Mouse (Mus musculus) liver, adult (tissue): ENCODE data around the gene Wdr27.

Experiments used
- GATA4 ChIP-seq: IDR thresholded peaks from 2 replicates; pipeline ENCODE4 v1.6.1; 2014; ENCODE audit warnings: mild to moderate bottlenecking, low read length; ENCODE audit not compliant: insufficient replicate concordance

Gene Wdr27

GRCm38 (mm10) chr17:14847709-14848108 lies 95.2 kb downstream of the Wdr27 start:
- no peak for TF ChIP-seq GATA4

DNA sequence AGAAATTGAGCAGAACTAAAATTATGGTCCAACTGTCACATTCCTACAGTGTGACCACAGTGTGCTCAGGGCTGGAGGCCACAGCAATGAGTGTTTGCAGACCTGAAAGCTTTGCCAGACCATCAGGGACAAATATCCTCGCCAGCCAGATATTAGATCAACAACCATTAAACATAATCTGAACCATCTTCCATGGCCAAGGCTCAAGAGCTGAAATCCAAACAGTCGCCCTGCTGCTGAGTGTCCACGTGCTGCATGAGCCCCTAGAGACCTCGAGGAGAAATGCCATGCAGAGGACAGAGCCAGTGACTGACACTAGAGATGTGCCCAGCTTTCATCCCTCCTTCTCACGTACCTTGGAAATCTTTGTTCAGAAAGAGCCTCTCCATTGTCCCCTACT lies 96.1 kb downstream of the Wdr27 start:
- no peak for TF ChIP-seq GATA4

DNA sequence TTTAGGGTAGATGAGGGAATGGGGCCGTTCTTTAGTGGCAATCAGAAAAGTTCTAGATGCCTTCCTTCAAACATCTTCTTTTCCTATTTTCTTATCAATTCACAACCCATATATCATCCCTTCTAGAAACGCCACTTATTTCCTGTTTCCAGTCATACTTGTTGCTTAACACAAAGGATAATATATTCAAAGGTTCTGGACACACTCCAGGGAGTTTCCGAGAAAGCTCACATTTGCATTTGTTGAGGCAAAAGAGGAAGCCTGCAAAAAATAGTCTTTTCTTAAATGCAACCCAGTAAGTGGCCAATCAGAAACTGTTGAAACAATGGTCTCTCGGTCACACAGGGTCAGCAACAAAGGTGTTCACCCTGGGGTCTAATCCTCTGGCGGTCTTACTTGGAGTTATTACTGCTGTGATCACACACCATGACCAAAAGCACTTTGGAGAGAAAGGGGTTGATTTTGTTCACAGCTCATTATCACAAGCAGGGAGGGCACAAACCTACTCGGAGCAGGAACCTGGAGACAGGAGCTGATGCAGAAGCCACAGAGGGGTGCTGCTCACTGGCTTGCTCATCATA lies 116.2 kb downstream of the Wdr27 start:
- TF ChIP-seq GATA4: no peak

- TF ChIP-seq GATA4: no peak
Measured at GRCm38 (mm10) chr17:14824938-14825337, 118.0 kb downstream of the Wdr27 start.

DNA sequence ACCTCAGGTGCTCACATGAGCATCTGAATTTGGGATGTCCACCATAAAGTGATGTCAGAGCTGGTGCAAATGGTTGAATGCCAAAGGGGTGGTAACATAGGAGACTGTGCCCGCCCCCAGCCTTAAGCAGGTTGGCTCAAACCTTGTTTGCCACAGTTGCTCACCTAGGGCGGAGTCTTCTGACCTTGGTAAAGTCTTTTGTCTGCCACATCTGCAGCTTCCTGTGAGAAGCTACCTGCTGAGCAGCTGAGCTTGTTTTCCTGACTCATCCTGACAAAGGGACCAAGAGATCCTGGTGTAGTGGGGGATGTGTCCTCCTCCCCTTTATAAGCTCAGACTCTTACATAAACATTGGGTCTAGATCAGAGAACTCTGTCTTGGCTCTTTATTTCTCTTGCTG lies 125.0 kb downstream of the Wdr27 start:
- no peak for TF ChIP-seq GATA4

- TF ChIP-seq GATA4: no peak
Measured at GRCm38 (mm10) chr17:14816107-14816506, 126.9 kb downstream of the Wdr27 start.

- no peak for TF ChIP-seq GATA4
Measured at GRCm38 (mm10) chr17:14815304-14815703, 127.7 kb downstream of the Wdr27 start.

DNA sequence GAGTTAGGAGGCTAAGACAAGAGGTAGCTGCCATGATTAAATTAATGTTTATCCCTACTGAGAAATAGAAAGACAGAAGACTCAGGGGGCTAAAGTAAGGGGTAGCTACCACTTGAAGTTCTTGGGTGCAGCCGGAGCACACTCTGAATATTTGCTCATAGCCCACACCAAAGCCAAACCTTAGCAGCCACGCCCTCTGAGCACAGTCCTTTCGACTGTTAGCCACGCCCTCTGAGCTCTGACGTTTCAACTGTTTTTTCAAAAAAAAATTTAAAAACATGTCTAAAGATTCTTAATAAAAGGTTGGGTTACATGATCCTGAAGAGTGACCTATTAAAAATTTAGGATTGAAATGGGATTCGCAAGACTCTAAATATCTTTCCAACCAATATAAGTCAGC lies 130.3 kb downstream of the Wdr27 start:
- TF ChIP-seq GATA4: no peak

DNA sequence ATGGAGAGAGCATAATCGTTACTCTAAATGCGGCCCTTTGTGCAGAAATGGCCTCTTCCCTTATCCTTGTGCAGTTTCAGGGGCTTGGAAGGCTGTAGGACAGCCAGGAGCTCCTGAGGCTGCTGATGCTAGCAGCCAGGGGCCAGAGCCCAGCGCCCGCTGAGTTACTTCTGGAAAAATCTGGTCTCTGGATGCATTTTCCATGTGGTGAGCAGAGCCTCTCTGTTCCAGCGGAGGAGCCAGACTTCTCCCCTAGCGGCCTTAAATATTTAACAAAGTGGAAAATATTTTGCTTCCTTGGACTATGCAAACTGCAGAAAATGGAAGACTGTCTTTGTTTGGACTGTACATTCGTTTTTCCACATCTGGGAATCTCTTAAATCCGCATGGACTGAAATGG lies 130.9 kb downstream of the Wdr27 start:
- no peak for TF ChIP-seq GATA4

DNA sequence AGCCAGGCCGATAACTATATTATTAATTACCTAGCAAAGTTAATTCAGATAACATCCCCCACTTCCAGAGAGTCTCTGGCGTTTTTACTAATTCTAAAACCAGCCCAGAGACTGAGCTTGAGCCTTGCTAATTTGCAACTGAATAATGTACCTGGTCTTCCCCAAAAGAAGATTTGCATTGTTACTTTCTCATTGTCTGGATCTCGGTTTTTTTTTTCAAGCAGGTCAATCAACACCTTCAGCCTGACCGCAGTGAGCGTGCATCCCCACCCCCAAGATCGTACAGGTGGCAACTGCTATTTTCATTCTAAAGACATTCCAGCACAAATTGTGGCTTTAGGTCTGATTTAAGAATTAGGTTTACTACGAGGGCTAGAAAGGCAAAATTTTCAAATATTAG lies 136.2 kb downstream of the Wdr27 start:
- no peak for TF ChIP-seq GATA4

GRCm38 (mm10) chr17:14799243-14799642 lies 143.7 kb downstream of the Wdr27 start:
- TF ChIP-seq GATA4: no peak

- TF ChIP-seq GATA4: no peak
Measured at GRCm38 (mm10) chr17:14795074-14795473, 147.9 kb downstream of the Wdr27 start.

DNA sequence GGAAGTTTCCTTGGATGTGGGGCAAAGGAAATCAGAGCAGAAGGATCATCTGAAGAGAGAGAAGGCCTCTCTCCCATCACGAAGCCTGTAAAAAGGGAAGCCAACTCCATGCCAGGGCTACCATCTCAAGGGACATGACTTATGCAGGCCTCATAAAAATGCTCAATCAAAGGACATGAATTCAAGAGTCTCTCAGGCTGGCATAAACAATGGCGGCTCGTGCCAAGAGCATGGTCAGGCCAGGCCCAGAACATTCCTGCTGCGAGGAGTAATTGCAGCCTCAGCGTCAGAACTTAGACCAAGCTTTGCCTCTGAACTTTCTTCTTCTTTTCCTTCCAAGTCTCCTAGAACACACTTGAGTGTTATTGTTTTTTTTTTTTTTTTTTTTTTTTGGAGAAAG lies 163.6 kb downstream of the Wdr27 start:
- no peak for TF ChIP-seq GATA4

DNA sequence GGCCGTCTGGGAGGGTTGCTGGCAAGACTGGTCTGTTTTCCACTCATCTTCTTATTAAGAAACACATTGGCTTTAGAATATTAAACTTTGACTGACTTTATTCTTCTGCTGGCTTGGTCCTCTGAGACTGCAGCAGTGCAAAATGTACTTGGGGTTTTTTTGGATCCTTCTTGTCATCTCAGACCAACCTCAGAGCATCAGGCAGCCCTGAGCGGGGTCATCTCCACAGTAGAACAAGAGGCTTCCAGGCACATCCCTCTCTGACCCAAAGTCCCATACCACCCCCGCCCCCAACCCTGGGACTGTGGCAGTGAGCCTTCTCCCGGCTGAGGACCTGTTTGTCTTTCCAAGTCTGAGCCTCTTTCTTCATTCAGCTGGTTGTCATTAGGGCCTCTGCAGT lies 171.6 kb downstream of the Wdr27 start:
- no peak for TF ChIP-seq GATA4

GRCm38 (mm10) chr17:14770377-14770776 lies 172.6 kb downstream of the Wdr27 start:
- TF ChIP-seq GATA4: no peak
